Mouse (Mus musculus) gastrocnemius, postnatal 36 days (tissue): ENCODE measurements around the gene Tgfb1. TPM values are rescaled to one million over a fixed set of nuclear protein-coding genes. Genes with fewer than 3 reads are reported as not detected.
A peak's percentile ranks its signal among the peaks of the same experiment; 100 is the strongest.

Experiments used
- DNase-seq, 2 experiments: peaks; one replicate each; pipeline ENCODE4 v3.0.0; 2022
- intact Hi-C: fragments of 180-260 bp; cut with DNase I; formaldehyde crosslinking; loops from one replicate; pipeline ENCODE4 v1.15.1; 2025
- total RNA-seq, 2 experiments: library from RNA; stranded (reverse); gene quantifications; 2 replicates each; pipeline ENCODE4 v1.2.3; 2021

Tgfb1 gene
- total RNA-seq, 2 experiments from 2014 or later = 6.0 to 6.2 TPM

DNA sequence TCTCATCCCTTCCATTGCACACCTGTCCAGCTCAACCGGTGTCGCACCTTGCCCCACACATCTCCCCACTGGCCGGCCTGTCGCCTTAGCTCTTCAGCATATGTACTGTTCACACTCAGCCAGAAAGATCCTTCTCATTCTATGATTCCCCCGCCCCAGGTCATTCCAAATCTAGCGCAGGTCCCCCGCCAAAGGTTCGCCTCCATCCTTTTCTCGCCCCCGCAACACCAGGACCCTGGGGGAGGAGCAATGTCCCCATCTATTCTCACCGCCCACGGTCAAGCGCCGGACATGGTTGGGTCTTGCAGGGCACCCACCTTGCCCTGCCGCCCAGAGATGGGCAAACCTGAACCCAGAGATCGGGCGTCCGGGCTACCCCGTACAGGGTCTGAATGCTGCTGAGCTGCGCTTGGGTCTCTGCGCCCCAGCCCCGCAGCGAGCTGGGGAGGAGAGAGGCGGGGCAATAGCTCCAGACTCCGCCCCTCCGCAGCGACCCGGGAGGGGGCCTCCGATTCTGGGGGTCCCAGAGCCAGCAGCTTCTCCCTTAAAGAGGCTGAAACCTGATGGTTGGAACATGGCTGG, 12.0 kb upstream of the Tgfb1 start, which contains the start of gene Tmem91:
TSS of gene Tmem91 (minus strand) at position 448 of the 582 bp plus-strand sequence.
- intact Hi-C loops = no loop called here
- no peak for DNase-seq

GRCm38 (mm10) chr7:25675405-25675804, 11.4 kb upstream of the Tgfb1 start:
- intact Hi-C loops = no loop called here
- DNase-seq = no peak

DNA sequence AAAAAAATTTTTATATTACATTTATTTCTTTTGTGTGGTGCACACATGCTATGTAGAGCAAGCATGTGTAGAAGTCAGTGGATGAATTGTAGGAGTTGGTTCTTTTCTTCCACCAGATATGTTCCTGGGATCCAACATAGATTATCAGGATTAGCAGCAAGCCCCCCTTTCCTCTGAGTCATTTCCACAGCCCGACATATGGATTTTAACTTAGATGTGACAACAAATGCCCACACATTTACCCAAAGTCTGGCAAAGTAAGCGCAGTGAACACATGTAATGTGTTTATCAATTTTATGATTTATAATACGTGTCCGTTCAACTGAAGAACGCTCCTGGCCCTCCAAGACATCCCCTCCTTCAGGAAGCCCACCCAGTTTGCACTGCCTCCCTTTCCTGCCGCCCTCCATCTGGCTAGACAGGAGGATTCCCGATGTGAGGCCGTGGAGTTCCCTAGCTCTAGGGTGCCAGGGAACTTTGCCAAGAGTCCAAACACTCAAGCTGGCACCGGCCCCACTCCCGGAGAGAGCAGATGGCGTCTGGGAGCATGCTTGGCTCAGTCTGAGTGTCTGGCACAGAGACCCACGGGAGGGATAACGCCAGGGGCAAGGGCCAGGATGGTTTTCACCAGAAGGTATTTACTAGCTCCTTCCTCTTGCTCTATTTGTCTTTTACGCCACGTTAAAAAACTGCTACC, 10.6 kb upstream of the Tgfb1 start:
- peak; percentile 62 to 69 for DNase-seq
- intact Hi-C loops = no loop called here

DNA sequence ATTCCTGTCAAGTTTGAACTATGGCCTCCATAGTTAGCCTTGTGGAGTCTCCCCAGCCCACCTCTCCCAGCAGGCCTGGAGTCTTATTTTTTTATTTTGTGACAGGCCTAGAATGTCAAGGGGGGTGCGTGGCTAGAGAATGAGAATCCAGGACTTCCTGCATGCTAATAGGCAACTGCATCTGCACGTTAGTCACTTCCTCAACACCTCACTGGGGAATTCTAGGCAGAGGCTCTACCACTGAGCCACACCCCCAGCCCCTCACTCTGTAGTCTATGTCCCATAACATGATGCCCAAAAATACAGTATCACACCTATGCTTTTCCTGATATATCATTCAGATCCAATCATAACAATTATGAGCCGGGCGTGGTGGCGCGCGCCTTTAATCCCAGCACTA, 9.8 kb upstream of the Tgfb1 start:
- DNase-seq = no peak
- intact Hi-C loops = no loop called here

- intact Hi-C loops = no loop called here
- no peak for DNase-seq
These were observed 6.8 kb upstream of the Tgfb1 start for GRCm38 (mm10) chr7:25679971-25680370.

GRCm38 (mm10) chr7:25680514-25681258, 6.1 kb upstream of the Tgfb1 start, which contains the start of gene B9d2:
Gene B9d2 (plus strand): TSS chr7:25680780.
- intact Hi-C loops = no loop called here
- DNase-seq = peak; percentile 93 to 99

DNA sequence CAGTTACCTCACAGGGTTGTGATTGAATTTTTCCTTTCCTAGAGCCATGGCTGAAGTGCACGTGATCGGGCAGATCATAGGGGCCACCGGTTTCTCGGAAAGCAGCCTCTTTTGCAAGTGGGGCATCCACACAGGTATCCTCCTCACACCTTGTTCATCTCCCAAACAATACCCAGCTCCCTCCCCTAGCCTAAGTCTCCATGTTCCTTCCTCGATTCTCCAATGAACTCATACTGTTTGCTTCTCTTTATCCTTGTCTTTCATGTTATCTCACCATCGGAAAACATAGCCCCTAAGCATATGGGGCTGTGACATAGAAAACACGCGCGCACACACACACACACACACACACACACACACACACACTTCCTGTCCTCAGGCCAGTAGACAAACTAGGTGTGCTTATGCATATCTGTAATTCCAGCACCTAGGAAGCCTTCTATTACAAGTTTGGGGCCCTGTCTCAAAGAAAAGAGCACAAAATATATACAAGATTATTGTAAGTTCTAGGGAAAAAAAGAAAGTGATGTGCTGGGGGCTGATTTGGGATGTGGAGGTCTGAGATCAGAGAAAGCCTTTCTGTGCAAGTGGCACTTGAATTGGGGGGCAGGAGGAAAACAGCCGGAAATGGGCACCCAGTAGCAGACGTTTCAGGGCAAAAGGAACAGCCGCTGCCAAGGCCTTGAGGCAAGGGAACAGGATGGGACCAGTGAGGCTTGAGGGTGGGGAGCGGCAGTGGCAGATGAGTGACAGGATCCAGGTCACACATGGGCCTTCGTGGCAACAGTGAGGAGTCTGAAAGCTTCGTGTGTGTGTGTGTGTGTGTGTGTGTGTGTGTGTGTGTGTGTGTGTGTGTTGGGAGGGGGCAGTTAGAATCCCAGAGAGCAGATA, 5.2 kb upstream of the Tgfb1 start:
- no peak for DNase-seq
- intact Hi-C loops = no loop called here

- DNase-seq = no peak
- intact Hi-C loops = no loop called here
These were observed 3.2 kb upstream of the Tgfb1 start for GRCm38 (mm10) chr7:25683474-25684180.

GRCm38 (mm10) chr7:25684659-25685058, 2.1 kb upstream of the Tgfb1 start:
- intact Hi-C loops = no loop called here
- DNase-seq = no peak

- no peak for DNase-seq
- intact Hi-C loops = no loop called here
These were observed 804 bp upstream of the Tgfb1 start for GRCm38 (mm10) chr7:25685926-25686470.

- DNase-seq = peak in 1 of 2 experiments; percentile 51
- intact Hi-C loops = no loop called here
These were observed 1.1 kb downstream of the Tgfb1 start for GRCm38 (mm10) chr7:25687811-25688401.

- intact Hi-C loops = no loop called here
These were observed 2.2 kb downstream of the Tgfb1 start for GRCm38 (mm10) chr7:25688810-25689586.

GRCm38 (mm10) chr7:25689603-25690021, 2.8 kb downstream of the Tgfb1 start:
- no peak for DNase-seq
- intact Hi-C loops = no loop called here

More at GRCm38 (mm10) chr7:25688810-25689586, 2.2 kb downstream of the Tgfb1 start:
- peak; percentile 54 to 68 for DNase-seq

DNA sequence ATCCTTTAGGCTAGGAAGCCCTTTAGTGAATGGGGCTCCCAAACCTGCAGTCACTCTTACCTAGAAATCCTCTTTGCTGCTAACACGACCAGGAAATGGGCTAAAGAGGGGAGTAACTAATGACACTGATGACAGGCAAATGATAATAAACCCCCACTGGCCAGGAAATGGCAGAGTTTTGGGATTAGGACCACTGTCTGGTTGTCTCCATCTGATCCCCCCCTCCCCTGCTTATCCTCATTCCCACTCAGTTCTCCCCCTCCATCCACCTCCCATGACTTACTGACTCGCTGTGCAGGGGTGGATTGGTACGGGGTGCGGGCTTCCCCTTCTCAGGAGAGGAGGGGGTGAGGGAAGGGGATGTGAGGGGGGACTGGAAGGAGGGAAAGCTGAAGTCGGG, 3.2 kb downstream of the Tgfb1 start:
- intact Hi-C loops = no loop called here
- DNase-seq = no peak

GRCm38 (mm10) chr7:25694104-25694503, 7.3 kb downstream of the Tgfb1 start:
- intact Hi-C loops = no loop called here

GRCm38 (mm10) chr7:25699851-25700250, 13.0 kb downstream of the Tgfb1 start:
- intact Hi-C loops = no loop called here

More at GRCm38 (mm10) chr7:25694104-25694503, 7.3 kb downstream of the Tgfb1 start:
- DNase-seq = peak in 1 of 2 experiments; percentile 2

GRCm38 (mm10) chr7:25700732-25701131, 13.9 kb downstream of the Tgfb1 start:
- DNase-seq = no peak
- intact Hi-C loops = no loop called here

More at GRCm38 (mm10) chr7:25699851-25700250, 13.0 kb downstream of the Tgfb1 start:
- no peak for DNase-seq

DNA sequence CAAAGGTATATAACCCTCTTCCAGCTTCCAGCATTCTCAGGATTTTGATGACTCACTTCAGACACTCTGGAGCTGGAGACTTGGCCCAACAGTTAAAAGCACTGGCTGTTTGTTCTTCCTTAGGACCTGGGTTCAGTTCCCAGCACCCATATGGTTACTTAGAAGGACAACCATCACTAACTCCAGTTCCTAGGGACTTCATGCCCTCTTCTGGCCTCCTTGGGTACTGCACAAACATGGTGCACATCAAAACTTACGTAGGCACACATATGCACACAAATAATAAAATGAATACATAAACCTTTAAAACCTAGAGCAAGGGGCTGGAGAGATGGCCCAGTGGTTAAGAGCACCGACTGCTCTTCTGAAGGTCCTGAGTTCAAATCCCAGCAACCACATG, 15.5 kb downstream of the Tgfb1 start:
- intact Hi-C loops = no loop called here
- no peak for DNase-seq
